Mouse (Mus musculus): ENCODE measurements at regions not wholly inside any gene's neighbourhood (a gene's known extent, or its start where the extent isn't known, plus 50 kb on each side); places are given as distances from the start of the nearest gene placed in this dataset.

DNA sequence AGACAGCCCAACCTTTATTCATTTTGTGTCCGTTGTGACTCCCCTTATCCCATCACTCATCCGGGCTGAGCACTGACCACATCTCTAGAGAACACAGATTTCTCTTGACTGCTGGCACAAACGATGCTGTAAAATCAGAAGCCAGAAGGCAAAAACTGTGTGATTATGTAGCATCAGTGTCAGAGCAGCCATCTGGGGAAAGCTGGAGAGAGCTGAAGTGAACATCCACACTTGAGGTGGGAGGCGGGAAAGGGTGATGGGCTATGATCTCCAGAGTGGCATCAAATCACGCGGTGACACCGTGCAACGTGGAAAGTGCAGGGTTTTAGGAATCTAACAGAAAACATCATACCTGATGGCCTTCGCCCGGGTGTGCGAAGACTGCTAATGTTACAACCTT, 175.9 kb downstream of the Parm1 start:
- DNase-seq: no peak

GRCm38 (mm10) chr5:91692292-91692691, 174.9 kb downstream of the Parm1 start:
- DNase-seq: no peak

- DNase-seq: no peak
These were observed 161.3 kb downstream of the Parm1 start for GRCm38 (mm10) chr5:91678727-91679126.

Data from adrenal gland, postnatal 25 days (tissue).